Mouse (Mus musculus): Measurements from ENCODE around the gene Caly.

Caly gene

DNA sequence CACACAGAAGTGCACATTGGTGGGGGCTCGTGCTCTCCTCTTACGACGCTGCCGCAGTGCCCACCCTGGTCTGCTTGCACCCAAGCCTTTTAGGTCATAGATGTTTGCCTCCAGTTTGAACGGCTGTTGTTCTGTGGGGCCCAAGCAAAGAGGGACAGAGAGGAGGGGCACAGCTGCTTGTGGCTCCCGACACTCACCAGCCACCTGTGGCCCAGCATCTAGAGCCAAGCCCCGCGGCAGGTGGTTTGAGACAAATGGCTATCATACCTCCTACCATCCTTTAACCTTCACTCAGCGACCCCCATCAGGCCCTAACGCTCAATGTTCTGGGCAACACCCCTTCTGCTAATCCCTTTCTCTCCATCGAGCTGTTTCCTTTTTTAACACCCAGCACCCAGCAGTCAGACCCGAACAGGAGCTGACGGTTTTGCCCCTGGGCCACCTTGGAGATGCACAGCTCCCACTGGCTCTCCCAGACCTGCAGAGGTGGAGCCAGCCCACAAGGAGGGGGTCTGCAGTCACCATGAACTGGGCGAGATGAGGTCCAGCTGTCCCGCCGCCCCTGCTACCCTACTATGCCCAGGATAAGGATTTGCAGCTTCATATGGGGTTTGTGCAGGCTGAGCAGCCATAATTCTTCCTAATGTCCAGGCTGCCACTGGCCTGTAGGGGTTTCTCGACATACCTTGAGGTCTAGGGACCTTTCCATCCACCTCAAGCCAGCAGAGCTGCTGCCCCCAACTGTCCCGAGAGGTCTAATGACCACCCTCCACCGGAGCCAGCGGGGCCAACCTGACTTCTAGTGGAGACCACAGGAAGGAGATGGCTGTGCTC is 723 bp downstream of the Caly start:
- peak; percentile 66 for DNase-seq

- DNase-seq, result peak; percentile 92
These were observed 1.7 kb downstream of the Caly start for GRCm38 (mm10) chr7:140080503-140081156.

- DNase-seq, result peak; percentile 57
These were observed 3.6 kb downstream of the Caly start for GRCm38 (mm10) chr7:140078711-140079110.

DNA sequence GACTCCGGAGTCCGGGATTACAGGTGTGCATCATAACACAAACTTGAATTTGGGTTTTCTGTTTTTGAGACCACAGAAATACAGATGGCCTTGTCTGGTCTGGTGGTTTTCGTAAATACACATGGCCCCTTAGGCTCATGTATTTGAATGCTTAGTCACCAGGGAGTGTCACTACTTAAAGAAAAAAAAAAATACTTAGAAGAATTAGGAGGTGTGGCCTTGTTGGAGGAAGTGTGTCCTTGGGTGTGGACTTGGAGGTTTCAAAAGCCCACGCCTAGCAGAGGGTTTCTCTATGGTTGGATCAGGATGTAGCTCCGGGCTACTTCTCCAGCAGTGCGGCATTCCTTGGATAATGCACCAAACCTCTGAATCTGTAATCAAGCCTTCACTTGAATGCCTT is 4.7 kb downstream of the Caly start:
- no peak for DNase-seq

DNA sequence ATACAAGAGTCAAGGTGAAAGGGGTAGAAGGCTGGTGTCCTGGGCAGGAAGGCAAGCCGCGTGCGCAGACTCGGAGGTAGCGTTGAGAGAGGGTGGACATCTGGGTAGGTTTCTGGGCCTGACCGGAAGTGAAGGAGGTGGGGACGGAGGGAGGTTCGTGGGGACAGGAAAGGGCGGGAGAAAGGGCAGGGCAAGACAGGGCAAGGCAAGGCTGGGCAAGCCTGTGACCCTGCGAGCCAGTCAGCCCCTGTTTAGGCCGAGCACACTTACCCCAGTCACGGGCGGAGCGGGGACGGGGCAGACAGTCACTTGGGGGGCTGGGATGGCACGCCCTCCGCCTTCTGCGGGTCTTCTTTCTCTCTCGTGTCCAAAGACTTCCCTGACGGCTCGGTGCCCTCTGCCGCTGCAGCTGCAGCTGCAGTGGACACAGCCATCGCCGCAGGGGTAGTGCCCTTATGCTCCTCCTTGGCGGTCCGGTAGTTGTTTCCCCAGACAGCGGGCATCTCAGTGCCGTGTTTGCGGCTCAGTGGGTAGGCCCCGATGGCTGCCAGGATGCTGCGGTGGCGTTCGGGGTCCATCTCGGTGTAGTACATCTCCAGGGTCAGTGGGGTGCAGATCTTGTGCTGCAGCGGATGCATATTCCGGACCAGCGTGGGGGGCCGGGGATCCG is 12.2 kb downstream of the Caly start:
- DNase-seq, result no peak

GRCm38 (mm10) chr7:140067397-140067796 is 15.0 kb downstream of the Caly start:
- DNase-seq, result no peak

- peak; percentile 61 for DNase-seq
These were observed 19.3 kb downstream of the Caly start for GRCm38 (mm10) chr7:140063092-140063491.

DNA sequence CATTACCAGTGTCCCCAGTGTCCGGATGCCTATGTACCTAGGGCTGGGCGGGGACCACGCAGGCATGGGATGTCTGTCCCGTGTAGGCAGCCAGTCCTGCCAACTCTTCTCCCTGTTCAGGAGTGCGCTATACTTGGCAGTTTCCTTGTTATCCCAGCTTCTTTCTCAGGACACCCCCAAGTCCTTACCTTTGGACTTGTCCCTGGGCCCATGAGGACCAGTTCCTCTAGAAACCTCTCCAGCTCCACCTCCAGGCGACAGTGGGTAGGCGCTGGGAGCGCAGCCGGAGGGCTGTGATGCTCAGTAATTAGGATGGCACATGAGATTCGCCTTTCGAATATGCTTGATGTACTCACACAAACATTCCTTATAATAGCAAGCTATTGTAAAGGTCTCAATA is 20.0 kb downstream of the Caly start:
- DNase-seq, result no peak

DNA sequence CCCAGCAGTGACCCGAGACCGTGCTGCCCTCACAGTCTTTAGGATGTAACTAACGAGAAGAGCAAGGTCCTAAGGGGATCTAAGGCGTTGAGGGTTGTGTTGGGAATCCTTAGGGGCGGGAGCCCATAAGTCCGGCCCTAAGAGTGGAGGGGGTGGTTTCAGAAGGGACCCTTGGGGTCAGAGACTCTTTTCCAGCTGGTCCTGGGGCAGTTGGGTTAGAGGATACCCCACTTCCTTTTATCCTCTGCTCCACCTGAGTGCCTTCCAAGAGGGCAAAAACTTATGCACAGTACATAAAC is 20.6 kb downstream of the Caly start:
- DNase-seq, result no peak

DNA sequence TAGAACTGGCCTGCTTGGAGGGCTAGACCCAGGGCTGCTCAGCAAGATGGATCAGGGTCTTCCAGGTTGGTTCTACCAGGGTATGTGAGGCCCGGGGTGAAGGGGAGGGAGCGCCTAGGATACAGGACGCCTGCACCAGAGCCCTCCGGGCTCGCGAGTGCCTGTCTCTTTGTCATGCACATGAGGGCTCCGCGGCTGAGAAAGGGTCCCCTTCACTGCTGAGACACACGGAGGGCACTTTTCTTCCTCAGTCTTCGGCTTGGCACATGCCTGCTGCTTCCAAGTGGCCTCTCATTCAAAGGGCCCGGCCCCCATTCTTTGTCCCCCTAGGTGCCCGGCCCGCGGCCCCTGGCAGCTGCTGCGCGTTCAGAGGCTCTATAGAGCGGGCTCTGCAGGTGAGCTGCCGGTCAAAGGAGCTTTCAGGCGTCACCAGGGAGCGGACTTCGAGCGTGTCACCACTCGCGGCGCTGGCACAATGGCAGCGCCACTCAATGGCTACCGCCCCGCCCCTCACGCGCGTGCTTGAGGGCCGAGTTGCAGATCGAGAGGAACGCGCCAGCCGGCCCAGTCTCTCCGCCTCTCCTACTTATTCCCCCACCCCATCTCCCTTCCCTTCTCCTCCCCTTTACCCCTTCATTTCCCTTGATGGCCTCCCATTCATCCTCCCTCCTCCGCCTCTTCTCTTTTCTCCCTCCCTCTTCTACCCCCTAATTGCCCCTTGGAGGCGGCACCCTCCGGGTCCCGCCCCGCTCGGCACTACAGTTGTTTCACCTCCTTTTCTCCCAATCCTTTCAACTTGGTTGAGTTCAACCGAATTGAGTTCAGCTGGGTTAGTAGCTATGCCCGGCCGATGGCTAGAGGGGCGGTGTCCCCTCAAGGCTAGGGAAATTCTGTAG is 21.2 kb downstream of the Caly start:
- DNase-seq, result no peak

DNA sequence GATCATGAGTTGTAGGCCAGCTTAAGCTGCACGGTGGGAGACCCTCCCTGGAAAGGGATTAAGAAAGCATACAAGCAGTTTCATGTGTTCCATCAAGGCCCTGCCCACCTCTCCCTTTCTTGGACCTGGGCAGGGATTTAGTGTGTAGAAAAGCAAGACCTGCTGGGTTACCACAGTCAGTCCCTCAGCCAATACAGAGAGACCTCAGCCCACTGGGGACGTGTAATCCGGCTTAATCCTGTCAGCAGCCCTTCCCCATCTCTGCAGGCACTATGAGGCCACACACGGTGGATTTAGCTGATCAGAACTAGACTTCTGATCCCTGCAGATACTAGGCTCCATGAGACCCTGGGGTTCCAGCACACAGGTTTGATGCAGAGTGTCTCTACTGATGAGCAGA is 22.7 kb downstream of the Caly start:
- DNase-seq, result no peak

DNA sequence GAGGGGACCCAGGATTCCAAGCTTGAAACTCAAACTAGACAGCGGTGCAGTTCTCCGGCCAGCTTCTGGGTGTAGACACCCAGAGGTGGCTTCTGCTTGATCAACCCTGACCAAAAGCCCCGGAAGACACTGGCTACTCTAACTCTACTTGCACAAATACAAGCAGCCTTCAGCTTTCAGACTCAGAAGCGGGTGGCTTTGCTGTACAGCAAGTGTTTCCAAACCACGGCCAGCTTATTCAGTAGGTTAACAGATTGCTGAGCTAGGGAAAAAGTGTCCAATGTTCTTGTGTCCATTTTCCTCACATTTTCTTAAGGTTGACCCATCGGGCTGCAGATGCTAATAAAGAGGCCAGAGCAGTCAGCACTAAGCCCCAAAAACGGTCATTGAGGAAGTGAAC is 23.8 kb downstream of the Caly start:
- no peak for DNase-seq

DNA sequence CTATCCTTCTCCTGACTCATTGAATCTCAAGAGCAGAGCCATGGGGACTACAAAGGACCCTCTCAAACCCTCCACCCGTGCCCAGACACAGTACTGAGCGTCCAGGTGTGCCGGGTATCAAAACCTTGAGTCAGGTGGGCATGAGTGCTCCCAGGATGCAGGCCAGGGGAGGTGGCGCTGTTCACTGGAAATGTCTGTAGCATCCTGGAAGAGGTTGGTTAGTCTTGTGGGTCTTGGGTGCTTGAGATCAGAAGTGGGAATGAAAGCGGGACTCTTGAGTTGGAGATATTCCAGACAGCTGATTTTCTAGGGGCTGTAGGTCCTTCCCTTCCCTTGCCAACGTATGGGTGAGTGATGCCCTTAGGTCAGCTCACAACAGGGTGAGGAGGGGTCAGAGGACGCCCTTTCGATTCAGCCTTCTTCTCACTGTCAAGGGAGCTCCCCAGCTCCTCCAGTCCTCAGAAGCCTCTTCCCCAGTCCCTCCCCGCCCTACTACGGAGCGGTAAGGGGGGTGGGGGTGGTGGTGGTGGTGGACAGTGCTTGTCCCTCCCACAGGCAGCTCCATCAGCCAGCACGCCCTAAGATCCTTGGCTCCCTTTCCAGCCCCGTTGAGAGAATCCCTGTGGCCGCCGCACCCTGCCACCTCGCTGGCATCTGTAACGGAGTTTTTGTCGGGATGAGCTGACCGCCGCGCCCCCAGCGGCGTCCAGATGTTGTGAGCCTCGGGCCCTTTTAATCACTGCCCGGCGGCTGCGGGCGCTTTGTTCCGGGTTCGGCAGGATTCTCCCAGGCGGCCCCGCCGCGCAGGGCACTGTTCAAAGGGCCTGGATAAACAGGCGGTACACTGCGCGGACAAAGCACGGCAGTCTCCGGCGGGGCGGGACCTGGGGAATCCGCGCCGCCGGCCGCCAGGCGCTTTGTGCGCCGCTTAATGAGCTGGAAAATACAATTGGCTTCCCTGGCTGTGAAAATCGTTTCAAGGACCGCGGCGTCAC is 24.6 kb downstream of the Caly start:
- no peak for DNase-seq

DNA sequence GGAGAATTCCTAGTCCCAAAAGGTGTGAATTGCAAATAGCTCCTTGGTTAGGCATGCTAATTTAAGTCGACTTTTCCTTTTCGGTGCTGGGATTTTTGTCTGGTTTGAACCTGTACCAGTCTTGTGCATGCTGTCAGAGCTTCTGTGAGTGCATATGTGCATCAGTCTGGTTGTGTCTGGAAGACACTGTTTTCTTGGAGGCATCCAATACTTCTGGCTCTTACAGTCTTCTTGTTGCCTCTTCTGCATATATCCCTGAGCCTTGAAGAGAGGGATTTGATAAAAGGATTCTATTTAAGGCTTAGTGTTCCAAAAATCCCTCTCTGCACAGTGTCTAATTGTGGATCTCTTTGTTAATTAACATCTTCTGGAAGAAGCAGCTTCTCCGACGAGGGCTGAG is 28.2 kb downstream of the Caly start:
- DNase-seq, result no peak

DNA sequence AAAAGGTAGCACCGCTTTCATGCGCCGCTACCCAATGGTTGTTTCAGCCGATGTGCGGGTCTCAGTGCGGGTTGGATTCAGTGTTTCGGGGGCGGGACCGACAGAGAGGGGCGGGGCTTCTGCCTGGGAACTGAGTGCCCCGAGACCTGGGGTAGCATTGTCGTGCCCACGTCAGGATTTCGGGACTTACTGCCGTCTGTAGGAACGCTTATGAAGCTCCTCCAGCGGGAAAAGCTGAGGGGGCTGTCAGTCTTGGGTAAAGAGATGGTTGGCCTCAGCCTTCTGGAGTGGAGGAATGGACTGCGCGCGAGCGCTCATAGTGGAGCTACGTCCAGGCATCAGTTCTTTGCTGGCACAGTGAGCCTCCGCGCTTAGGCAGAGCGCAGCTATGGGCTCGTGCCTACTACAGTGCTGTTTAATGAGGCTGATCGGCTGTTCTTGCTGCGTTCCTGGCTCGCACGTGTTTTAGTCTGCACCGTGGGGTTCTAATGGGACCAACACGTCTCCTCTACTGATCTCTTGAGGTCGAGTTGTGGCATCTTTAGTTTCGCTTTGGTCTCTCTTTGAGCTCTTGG is 33.1 kb downstream of the Caly start:
- peak; percentile 32 for DNase-seq

DNA sequence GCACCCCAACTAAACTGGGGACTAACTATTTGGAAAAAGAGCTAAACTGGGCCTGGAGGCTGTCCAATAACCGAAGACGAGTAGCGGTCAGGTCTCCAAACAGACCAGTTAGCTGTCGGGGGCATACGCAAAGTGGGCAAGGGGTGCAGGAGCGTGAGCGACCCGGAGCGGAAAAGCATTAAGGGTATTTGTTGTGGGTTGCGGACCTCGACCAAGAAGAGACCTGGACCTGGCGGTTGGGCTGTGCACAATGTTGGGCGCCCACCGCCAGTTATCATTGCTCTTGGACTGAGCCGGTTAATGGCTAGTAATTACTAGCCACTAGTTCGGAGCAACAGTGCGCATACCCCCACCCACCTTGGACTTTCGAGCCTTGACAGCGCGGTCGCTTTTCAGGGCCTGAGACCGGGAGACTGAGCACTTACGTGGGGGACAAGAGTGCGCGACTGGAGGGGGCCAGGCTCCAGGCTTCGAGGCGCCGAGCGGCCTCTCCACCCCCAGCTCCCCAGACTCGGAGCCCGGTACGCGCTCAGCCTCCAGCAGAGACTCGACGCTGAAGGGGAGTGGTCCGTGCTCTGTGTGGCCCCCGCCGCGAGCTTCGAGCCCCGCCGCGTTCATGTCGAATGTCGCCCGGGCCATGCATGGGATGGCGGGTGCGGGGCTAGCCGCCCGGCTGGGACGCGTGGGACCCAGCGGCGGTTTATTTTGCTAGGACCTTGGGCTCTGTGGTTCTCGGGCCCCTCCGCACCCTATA is 33.8 kb downstream of the Caly start, which contains the start of gene Msx3:
Msx3 (minus strand) TSS at position 729 of the 754 bp plus-strand sequence.
- no peak for DNase-seq

DNA sequence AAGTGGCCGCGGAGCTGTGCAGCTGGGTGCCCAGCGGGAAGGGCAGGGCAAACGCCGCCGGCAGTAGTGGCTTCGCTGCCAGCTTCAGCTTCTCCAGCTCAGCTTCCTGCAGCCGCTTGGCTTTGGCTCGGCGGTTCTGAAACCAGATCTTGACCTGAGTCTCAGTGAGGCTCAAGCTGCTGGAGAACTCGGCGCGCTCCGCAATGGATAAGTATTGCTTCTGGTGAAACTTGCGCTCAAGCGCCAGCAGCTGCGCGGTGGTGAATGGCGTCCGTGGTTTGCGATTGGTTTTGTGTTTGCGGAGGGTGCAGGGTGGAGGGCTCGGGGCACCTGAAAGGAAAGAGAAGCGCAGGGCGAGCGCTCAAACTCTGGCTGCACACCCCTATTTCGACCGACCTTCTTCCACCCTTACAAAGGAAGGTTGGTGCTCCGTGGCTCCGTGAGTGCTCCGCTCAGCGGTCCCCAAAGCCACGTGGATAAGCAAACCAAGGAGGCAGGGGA is 34.5 kb downstream of the Caly start:
- peak; percentile 33 for DNase-seq

DNA sequence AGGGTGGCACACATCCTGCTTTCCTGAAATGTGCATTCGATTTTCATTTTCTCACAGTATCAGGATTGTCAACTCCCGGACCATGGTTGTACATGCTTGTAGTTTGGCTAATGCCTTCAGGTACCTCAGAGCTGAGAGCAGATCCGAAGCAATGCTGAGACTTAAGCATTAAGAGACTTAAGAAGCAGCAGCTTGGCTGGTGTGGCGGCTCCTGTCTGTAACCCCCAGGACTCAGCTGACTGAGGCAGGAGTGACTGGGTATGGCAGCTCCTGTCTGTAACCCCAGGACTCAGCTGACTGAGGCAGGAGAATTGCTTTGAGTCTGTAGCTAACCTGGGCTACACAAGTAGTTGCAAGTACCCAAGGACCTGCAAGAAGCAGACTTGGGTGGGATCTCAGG is 36.8 kb downstream of the Caly start:
- DNase-seq, result no peak

- no peak for DNase-seq
These were observed 39.6 kb downstream of the Caly start for GRCm38 (mm10) chr7:140042728-140043127.

DNA sequence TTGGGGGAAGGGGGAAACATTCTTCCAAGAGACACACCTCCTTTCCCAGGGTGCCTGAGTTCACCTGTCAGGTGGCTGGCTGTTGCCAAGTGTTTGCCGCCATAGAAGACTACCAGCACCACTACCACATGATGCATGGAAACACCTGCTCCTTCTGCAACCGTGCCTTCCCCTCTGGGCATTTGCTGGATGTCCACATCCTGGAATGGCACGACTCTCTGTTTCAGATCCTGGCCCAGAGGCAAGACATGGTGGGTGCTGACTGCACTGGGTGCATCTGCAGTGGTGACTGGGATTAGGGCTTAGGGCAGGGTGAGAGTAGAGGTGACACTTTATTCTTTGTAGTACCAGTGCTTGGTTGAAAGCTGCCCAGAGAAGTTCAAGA is 45.2 kb downstream of the Caly start:
- DNase-seq, result no peak

Measured in right cerebral cortex, postnatal 25 days (tissue).